Mouse (Mus musculus) cortical plate, adult 2 months (tissue): Measurements from ENCODE around the gene Gm3417.
"Not testable (repeated sequence)": the region's sequence is repeated elsewhere in the genome, so short reads cannot be mapped to it uniquely, and the experiment has no call there.

ENCODE experiments used
- CTCF ChIP-seq: fragments of 200-500 bp; IDR thresholded peaks from 2 replicates; pipeline ENCODE4 v1.5.1; 2011; ENCODE audit warnings: mild to moderate bottlenecking, control low read depth, low read length; ENCODE audit not compliant: insufficient read depth; ENCODE audit errors: extremely low read depth
- POLR2A ChIP-seq: fragments of 200-500 bp; IDR thresholded peaks from 2 replicates; pipeline ENCODE4 v1.6.1; 2011; ENCODE audit warnings: mild to moderate bottlenecking, low read length, control low read depth; ENCODE audit not compliant: insufficient read depth; ENCODE audit errors: extremely low read depth

DNA sequence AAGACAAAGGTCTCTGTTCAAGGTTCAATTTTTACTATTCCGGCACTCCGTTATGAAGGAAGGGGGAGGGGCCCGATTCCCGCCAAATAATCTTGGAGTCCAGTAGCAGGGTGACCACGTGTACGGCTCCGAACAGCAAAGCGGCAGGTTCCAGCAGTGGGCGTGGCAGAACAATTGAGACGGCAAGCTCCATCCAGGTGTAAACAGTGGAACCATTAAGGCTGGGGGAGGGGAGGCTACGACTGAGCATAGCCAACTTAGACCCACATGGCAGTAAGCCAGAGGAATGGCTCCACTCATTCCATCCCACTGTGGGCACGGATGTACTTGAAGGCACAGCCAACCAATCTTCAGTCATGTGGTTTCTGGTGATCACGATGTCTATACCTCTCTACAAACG lies 43.3 kb downstream of the Gm3417 start:
- TF ChIP-seq POLR2A, CTCF: not testable (repeated sequence)
